Mouse (Mus musculus) E14TG2a.4 (cell line): Measurements from ENCODE around the gene Meis3.

ENCODE experiments used
- CTCF ChIP-seq: conservative IDR thresholded peaks from 2 replicates; pipeline ENCODE4 v1.5.1; 2014; ENCODE audit warnings: low read length
- NANOG ChIP-seq: IDR thresholded peaks from 2 replicates; pipeline ENCODE4 v1.6.1; 2014; ENCODE audit warnings: borderline replicate concordance, low read length, mixed read lengths
- POU5F1 ChIP-seq: IDR thresholded peaks from 2 replicates; pipeline ENCODE4 v1.6.1; 2014; ENCODE audit warnings: low read length, borderline replicate concordance

- TF ChIP-seq CTCF (peak; percentile 50), POU5F1 (no peak), NANOG (no peak)
These were observed 46.8 kb downstream of the Meis3 start, which contains the start of gene Dhx34 for GRCm38 (mm10) chr7:16221582-16222272.
